Mouse (Mus musculus): ENCODE measurements at regions not wholly inside any gene's neighbourhood (a gene's known extent, or its start where the extent isn't known, plus 50 kb on each side); places are given as distances from the start of the nearest gene placed in this dataset.

GRCm38 (mm10) chr3:142941319-142942024 lies 59.7 kb upstream of the Pkn2 start:
- no peak for TF ChIP-seq CTCF (IDR thresholded peaks at IDR 0.05; ENCODE audit: low read depth)
- TF ChIP-seq EP300 (IDR thresholded peaks at IDR 0.05; ENCODE audit: low read depth): no peak
